Mouse (Mus musculus) neural tube, embryonic 12.5 days (tissue): ENCODE measurements around the gene E2f7. TPM values are rescaled to one million over a fixed set of nuclear protein-coding genes. Genes with fewer than 3 reads are reported as not detected.

Source experiments
- ATAC-seq: fragments of 200-750 bp; cut with Nextera tagmentation; 2 replicates; pipeline ENCODE4 v1.8.0; 2017; ENCODE audit warnings: low read depth, mild to moderate bottlenecking, moderate TSS enrichment, moderate library complexity; ENCODE audit not compliant: low FRiP score
- H3K27ac ChIP-seq: fragments of 300-500 bp; sonication (generic); 2 replicates; pipeline ENCODE4 v1.5.1; 2016
- H3K27me3 ChIP-seq: fragments of 300-500 bp; sonication (generic); replicated peaks from 2 replicates; pipeline ENCODE4 v1.6.1; 2016; ENCODE audit warnings: mild to moderate bottlenecking
- H3K36me3 ChIP-seq: fragments of 300-500 bp; sonication (generic); 2 replicates; pipeline ENCODE4 v1.6.1; 2016; ENCODE audit warnings: mild to moderate bottlenecking
- H3K4me1 ChIP-seq: fragments of 300-500 bp; sonication (generic); 2 replicates; pipeline ENCODE4 v1.6.1; 2016
- H3K4me2 ChIP-seq: fragments of 300-500 bp; sonication (generic); replicated peaks from 2 replicates; pipeline ENCODE4 v1.6.1; 2016; ENCODE audit warnings: mild to moderate bottlenecking
- H3K4me3 ChIP-seq: fragments of 300-500 bp; sonication (generic); 2 replicates; pipeline ENCODE4 v1.5.1; 2016
- H3K9ac ChIP-seq: fragments of 300-500 bp; sonication (generic); 2 replicates; pipeline ENCODE4 v1.6.1; 2016; ENCODE audit warnings: mild to moderate bottlenecking
- H3K9me3 ChIP-seq: fragments of 300-500 bp; sonication (generic); 2 replicates; pipeline ENCODE4 v1.6.1; 2016; ENCODE audit warnings: mild to moderate bottlenecking
- WGBS: fragments of 180-500 bp; shearing (Covaris S2); methylation state at CpG from one replicate; pipeline ENCODE4 v1.1.7; 2016; 5-methylcytosine and 5-hydroxymethylcytosine counted together
- polyA plus RNA-seq: library from polyadenylated mRNA; unstranded; fragments of >200 nt; fragmentation: Nextera tagmentation; extraction: Ambion mirVana; gene quantifications from 2 replicates; pipeline ENCODE4 v1.2.1, GENCODE M21; 2016

The E2f7 gene
- polyA plus RNA-seq, 1 experiment from 2014 or later, result 19.5 TPM

- no peak for ATAC-seq
- H3K27ac ChIP-seq, result no peak overlapping the region
- no peak overlapping the region for H3K9ac ChIP-seq
- H3K4me2 ChIP-seq, result no peak overlapping the region
- no peaks in the 10 kb centered on the region for H3K9me3 ChIP-seq
- WGBS, result 66% methylated on average over 2 of the region's 2 CpGs
- H3K36me3 ChIP-seq, result no peaks in the 10 kb centered on the region
- no peaks in the 10 kb centered on the region for H3K4me1 ChIP-seq
- H3K27me3 ChIP-seq, result no peaks in the 10 kb centered on the region
- no peak overlapping the region for H3K4me3 ChIP-seq
These were observed 66.6 kb downstream of the E2f7 start for GRCm38 (mm10) chr10:110811862-110812225.

- ATAC-seq, result no peak
- Histone ChIP-seq H3K36me3 (no peaks in the 10 kb centered on the region), H3K4me3 (no peak overlapping the region), H3K27ac (no peak overlapping the region), H3K9me3 (no peaks in the 10 kb centered on the region), H3K4me1 (no peaks in the 10 kb centered on the region), H3K9ac (no peak overlapping the region), H3K4me2 (no peak overlapping the region), H3K27me3 (no peaks in the 10 kb centered on the region)
- WGBS, result 80% methylated on average over 11 of the region's 11 CpGs
These were observed 75.9 kb downstream of the E2f7 start for GRCm38 (mm10) chr10:110821139-110821538.

- 87% methylated on average over 3 of the region's 3 CpGs for WGBS
- Histone ChIP-seq H3K4me3 (no peak overlapping the region), H3K9ac (no peak overlapping the region), H3K27ac (no peak overlapping the region), H3K36me3 (no peaks in the 10 kb centered on the region), H3K9me3 (no peaks in the 10 kb centered on the region), H3K4me2 (no peak overlapping the region), H3K27me3 (no peaks in the 10 kb centered on the region), H3K4me1 (no peaks in the 10 kb centered on the region)
- ATAC-seq, result no peak
These were observed 76.5 kb downstream of the E2f7 start for GRCm38 (mm10) chr10:110821692-110822091.

GRCm38 (mm10) chr10:110832336-110832735 lies 87.1 kb downstream of the E2f7 start:
- Histone ChIP-seq H3K9me3 (no peaks in the 10 kb centered on the region), H3K4me3 (no peak overlapping the region), H3K27ac (no peak overlapping the region), H3K36me3 (no peaks in the 10 kb centered on the region), H3K27me3 (no peaks in the 10 kb centered on the region), H3K9ac (no peak overlapping the region), H3K4me2 (no peak overlapping the region), H3K4me1 (no peaks in the 10 kb centered on the region)
- ATAC-seq, result no peak
- 43% methylated on average over 6 of the region's 6 CpGs for WGBS

GRCm38 (mm10) chr10:110835115-110835806 lies 90.0 kb downstream of the E2f7 start:
- Histone ChIP-seq H3K9me3 (no peaks in the 10 kb centered on the region), H3K4me2 (no peak overlapping the region), H3K4me3 (no peak overlapping the region), H3K4me1 (no peaks in the 10 kb centered on the region), H3K27me3 (no peaks in the 10 kb centered on the region), H3K27ac (no peak overlapping the region), H3K9ac (no peak overlapping the region), H3K36me3 (no peaks in the 10 kb centered on the region)
- ATAC-seq, result no peak
- WGBS, result 65% methylated on average over 6 of the region's 6 CpGs

Other genes starting within 250 kb of the E2f7 start
- gene Csrp2, start 174.3 kb downstream of the E2f7 start, polyA plus RNA-seq, result 150 and 151 TPM in 2 replicates